Mouse (Mus musculus): ENCODE results near the gene Acsbg2. TPM values are rescaled to one million over a fixed set of nuclear protein-coding genes. Genes with fewer than 3 reads are reported as not detected.

The Acsbg2 gene
- total RNA-seq, 2 experiments from 2014 or later, result not detected

- no peak for DNase-seq
Observed at GRCm38 (mm10) chr17:56871767-56872166, 2.5 kb downstream of the Acsbg2 start.

GRCm38 (mm10) chr17:56870287-56870953, 3.8 kb downstream of the Acsbg2 start:
- DNase-seq, result no peak

- DNase-seq, result no peak
Observed at GRCm38 (mm10) chr17:56869481-56869977, 4.7 kb downstream of the Acsbg2 start.

- DNase-seq, result no peak
Observed at GRCm38 (mm10) chr17:56866071-56866470, 8.2 kb downstream of the Acsbg2 start.

GRCm38 (mm10) chr17:56861197-56861596, 13.1 kb downstream of the Acsbg2 start:
- DNase-seq, result peak in 1 of 2 experiments; percentile 52

GRCm38 (mm10) chr17:56858922-56859321, 15.3 kb downstream of the Acsbg2 start:
- DNase-seq, result no peak

- DNase-seq, result peak; percentile 56 to 84
Observed at GRCm38 (mm10) chr17:56858216-56858615, 16.0 kb downstream of the Acsbg2 start.

- no peak for DNase-seq
Observed at GRCm38 (mm10) chr17:56855421-56855820, 18.8 kb downstream of the Acsbg2 start.

- DNase-seq, result no peak
Observed at GRCm38 (mm10) chr17:56851167-56851566, 23.1 kb downstream of the Acsbg2 start.

GRCm38 (mm10) chr17:56849710-56850109, 24.5 kb downstream of the Acsbg2 start:
- DNase-seq, result no peak

GRCm38 (mm10) chr17:56848785-56849184, 25.5 kb downstream of the Acsbg2 start:
- no peak for DNase-seq

- no peak for DNase-seq
Observed at GRCm38 (mm10) chr17:56843678-56844077, 30.6 kb downstream of the Acsbg2 start.

- no peak for DNase-seq
Observed at GRCm38 (mm10) chr17:56842173-56842572, 32.1 kb downstream of the Acsbg2 start.

GRCm38 (mm10) chr17:56840524-56840923, 33.7 kb downstream of the Acsbg2 start:
- DNase-seq, result no peak

- no peak for DNase-seq
Observed at GRCm38 (mm10) chr17:56836336-56836735, 37.9 kb downstream of the Acsbg2 start.

- DNase-seq, result no peak
Observed at GRCm38 (mm10) chr17:56833381-56833780, 40.9 kb downstream of the Acsbg2 start.

- DNase-seq, result no peak
Observed at GRCm38 (mm10) chr17:56832918-56833317, 41.3 kb downstream of the Acsbg2 start.

GRCm38 (mm10) chr17:56831111-56831816, 43.0 kb downstream of the Acsbg2 start:
- DNase-seq, result peak; percentile 99

GRCm38 (mm10) chr17:56830411-56831110, 43.7 kb downstream of the Acsbg2 start, which contains the start of gene Rfx2:
Gene Rfx2 (minus strand): TSS chr17:56831013.
- no peak for DNase-seq

- peak in 1 of 2 experiments; percentile 48 for DNase-seq
Observed at GRCm38 (mm10) chr17:56829795-56830194, 44.5 kb downstream of the Acsbg2 start.

- no peak for DNase-seq
Observed at GRCm38 (mm10) chr17:56829171-56829570, 45.1 kb downstream of the Acsbg2 start.

- no peak for DNase-seq
Observed at GRCm38 (mm10) chr17:56826718-56827117, 47.5 kb downstream of the Acsbg2 start.

GRCm38 (mm10) chr17:56823352-56823751, 50.9 kb downstream of the Acsbg2 start:
- DNase-seq, result no peak
